Mouse (Mus musculus): ENCODE measurements around the gene Pdx1. TPM values are rescaled to one million over a fixed set of nuclear protein-coding genes. Genes with fewer than 3 reads are reported as not detected.

The Pdx1 gene
- polyA plus RNA-seq, 1 experiment, result 0.32 TPM

DNA sequence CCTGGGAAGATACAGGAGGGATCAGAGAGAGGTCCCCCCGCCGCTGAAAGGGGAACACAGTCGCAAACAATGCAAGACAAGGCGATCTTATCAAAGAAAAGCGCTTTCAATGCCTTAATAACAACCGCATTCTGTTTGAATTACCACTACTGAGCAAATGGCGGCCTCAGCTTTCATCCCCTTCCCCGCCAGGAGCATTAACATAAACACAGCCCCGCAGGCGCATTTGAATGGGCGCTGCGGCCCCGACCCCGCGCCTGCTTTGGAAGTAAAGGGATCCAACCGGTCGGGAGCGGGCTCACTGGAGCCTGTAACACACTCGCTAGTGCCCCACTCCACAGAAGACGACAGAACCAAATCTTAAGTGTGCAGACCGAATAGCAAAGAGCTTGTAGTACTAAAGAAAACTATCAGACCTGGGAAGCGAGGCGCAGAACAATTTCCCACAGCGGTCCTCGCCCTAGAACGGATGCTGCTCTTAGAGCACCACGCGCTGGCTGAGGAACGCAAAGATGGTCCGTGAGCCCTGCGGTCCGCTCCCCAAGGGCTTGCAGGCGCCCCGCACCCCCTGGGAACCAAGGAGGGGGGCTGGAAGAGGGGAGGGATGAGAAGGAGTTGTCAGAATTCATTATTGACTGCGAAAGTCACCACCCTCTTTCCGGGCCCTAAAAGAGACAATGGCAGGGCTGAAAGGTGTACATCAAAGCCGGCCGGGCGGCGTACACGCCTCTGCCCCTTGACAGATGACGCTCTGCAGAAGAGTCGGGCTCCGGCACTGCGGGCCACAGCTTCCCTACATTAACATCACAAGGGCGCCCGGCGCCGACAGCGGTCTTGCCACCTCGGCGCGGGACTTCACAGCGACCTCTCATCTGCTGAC is 34.8 kb downstream of the Pdx1 start:
- Histone ChIP-seq H3K4me3 (ENCODE audit: low read depth, low read length) (peak overlapping the region; percentile 68), H3K27ac (ENCODE audit: insufficient read depth, low read depth, low read length) (peak overlapping the region; percentile 83), H3K4me1 (ENCODE audit: control insufficient read depth, insufficient read depth, insufficient read length, low read length) (peaks cover 9% of the 10 kb centered on the region; the same call in 1 of the 2 replicates), H3K36me3 (ENCODE audit: control insufficient read depth, insufficient read depth, low read length) (peaks cover 32% of the 10 kb centered on the region), H3K27me3 (ENCODE audit: control insufficient read depth, insufficient read depth, low read length) (no peaks in the 10 kb centered on the region)
- TF ChIP-seq CTCF (IDR thresholded peaks at IDR 0.05; ENCODE audit: extremely low read depth, insufficient read length, insufficient replicate concordance, low read depth, low read length) (no peak), POLR2A (IDR thresholded peaks at IDR 0.05; ENCODE audit: low read depth, low read length) (no peak)
- under 1% methylated on average over 54 of the region's 54 CpGs for WGBS

DNA sequence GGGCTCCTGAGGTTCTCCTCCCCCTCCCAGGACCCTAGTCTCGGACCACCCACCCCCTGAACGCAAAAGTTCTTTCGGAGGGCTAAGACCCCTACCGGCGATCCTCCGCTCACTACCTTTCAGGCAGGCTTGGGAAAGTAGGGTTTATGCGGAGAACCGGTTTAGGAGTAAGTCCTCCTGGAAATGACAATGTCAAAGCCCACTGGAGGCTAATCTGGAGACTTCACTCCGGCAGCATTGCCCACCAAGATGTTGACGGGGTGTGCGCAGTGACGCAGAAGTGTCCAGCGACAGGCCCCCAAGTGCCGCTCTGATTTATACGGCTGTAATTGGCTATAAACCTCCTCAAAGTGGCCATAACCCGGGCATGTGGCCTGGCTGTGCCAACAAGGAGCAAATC is 35.4 kb downstream of the Pdx1 start:
- Histone ChIP-seq H3K27ac (ENCODE audit: insufficient read depth, low read depth, low read length) (peak overlapping the region; percentile 83), H3K27me3 (ENCODE audit: control insufficient read depth, insufficient read depth, low read length) (no peaks in the 10 kb centered on the region), H3K4me1 (ENCODE audit: control insufficient read depth, insufficient read depth, insufficient read length, low read length) (peaks cover 13% of the 10 kb centered on the region; the same call in 1 of the 2 replicates), H3K4me3 (ENCODE audit: low read depth, low read length) (peak overlapping the region; percentile 68), H3K36me3 (ENCODE audit: control insufficient read depth, insufficient read depth, low read length) (peaks cover 32% of the 10 kb centered on the region)
- WGBS, result 3% methylated on average over 16 of the region's 16 CpGs
- TF ChIP-seq CTCF (IDR thresholded peaks at IDR 0.05; ENCODE audit: extremely low read depth, insufficient read length, insufficient replicate concordance, low read depth, low read length) (no peak), POLR2A (IDR thresholded peaks at IDR 0.05; ENCODE audit: low read depth, low read length) (no peak)

DNA sequence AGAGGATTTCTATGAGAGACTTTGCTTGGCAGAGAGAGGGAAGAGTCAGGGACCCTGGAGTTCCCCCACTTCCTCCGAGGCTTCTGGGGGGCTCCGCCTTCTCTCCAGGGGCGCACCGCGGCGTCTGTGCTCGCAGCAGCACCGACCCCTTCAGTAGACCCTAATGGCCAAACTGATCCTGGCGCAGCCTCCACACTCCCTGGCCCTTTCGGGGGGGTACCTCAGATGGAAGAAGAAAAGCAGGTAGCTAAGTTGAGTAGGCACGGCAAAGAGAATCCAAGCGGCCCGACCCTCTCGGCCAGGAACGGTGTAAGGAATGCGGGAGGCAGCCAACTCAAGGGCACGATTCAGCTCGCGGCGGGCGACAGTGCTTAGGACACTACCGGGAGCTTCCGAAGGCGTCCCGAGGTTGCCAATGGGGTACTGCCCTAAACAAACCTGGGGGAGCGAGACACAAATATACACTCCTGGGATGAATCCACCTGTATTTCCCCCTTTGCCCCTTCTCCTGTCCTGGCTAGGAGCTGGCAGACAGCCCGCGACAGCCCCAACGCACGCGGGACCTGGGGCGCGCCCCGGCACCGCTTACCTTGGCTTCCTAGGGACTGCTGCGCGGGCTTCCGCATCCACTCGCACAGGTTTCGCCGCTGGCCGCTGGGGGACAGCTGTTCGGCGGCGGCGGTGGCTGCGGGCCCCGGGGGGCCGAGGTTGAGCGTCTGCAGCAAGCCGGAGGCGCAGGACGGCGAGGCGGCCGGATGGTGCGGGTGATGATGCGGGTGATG is 36.3 kb downstream of the Pdx1 start:
- Histone ChIP-seq H3K4me1 (ENCODE audit: control insufficient read depth, insufficient read depth, insufficient read length, low read length) (peaks cover 21% of the 10 kb centered on the region; the same call in 1 of the 2 replicates), H3K36me3 (ENCODE audit: control insufficient read depth, insufficient read depth, low read length) (peaks cover 26% of the 10 kb centered on the region), H3K27ac (ENCODE audit: insufficient read depth, low read depth, low read length) (peak overlapping the region; percentile 83), H3K27me3 (ENCODE audit: control insufficient read depth, insufficient read depth, low read length) (no peaks in the 10 kb centered on the region), H3K4me3 (ENCODE audit: low read depth, low read length) (peak overlapping the region; percentile 68)
- WGBS, result 1% methylated on average over 58 of the region's 58 CpGs
- no peak for TF ChIP-seq POLR2A (IDR thresholded peaks at IDR 0.05; ENCODE audit: low read depth, low read length)

DNA sequence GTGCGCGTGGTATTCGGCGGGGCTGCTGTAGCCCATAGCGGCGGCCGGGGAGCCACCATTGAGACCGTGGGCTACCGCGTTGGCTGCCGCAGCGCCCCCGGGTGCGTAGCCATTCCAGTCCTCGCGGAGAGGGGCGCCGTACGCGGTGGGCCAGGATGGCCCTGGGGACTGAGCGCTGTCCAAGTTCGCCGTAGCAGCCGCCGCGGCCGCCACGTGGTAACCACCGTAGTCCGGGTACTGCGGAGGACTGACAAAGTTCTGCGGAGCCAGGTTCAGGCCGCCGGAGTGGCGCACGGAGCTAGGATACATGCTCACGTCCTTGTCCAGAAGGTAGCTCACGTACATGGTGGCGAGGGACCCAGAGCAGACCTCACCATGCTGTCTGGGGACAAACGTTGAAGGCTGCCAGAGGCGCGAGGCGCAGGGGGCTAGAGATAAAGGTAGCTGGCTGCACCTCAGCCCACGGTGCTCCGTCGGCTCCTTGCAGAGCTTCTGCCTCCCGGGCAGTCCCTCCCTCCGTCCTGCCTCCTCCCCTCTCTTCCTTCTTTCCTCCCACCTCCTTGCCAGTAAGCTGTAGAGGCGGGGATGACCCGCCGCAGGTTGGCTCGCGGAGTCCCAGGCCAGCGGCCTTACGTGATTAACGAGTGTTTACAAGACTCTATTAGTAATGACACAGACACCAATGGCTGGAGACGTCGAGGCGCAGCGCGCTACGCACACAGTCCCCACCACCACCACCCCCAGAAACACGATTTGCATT is 37.1 kb downstream of the Pdx1 start, which contains the start of gene Cdx2:
Gene Cdx2 (minus strand): TSS at position 633 of the 760 bp plus-strand sequence.
- peak within 1 kb of the TSS; percentile 83 for H3K27ac ChIP-seq (ENCODE audit: insufficient read depth, low read depth, low read length)
- H3K4me3 ChIP-seq (ENCODE audit: low read depth, low read length), result peak within 1 kb of the TSS; percentile 68
- under 1% methylated on average over 63 of the region's 63 CpGs for WGBS
- peak; percentile 96 for TF ChIP-seq POLR2A (IDR thresholded peaks at IDR 0.05; ENCODE audit: low read depth, low read length)
- TF ChIP-seq CTCF (IDR thresholded peaks at IDR 0.05; ENCODE audit: extremely low read depth, insufficient read length, insufficient replicate concordance, low read depth, low read length), result no peak
- H3K4me1 ChIP-seq (ENCODE audit: control insufficient read depth, insufficient read depth, insufficient read length, low read length), result peaks cover 21% of the 10 kb centered on the region; the same call in 1 of the 2 replicates
- peaks cover 19% of the 10 kb centered on the region for H3K36me3 ChIP-seq (ENCODE audit: control insufficient read depth, insufficient read depth, low read length)
- no peaks in the 10 kb centered on the region for H3K27me3 ChIP-seq (ENCODE audit: control insufficient read depth, insufficient read depth, low read length)

DNA sequence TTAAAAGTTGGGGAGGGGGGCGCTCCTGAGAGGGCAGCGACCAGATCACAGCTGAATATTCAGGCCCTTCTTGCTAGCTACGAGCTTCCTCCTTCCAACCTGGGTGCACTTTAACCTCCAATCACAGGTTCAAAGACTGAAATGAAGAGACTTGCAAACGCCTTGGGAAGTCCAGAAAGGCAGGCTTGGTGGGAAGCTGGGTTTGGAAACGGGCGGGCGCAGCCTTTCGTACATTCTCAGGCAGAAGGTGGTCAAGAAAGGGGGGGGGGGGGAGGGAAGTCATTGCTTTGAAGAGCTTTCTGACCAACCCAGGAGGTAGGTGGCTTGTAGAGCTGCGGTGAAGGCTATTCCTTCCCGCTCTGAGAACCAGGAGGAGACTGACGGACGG is 37.6 kb downstream of the Pdx1 start:
- peak; percentile 66 for TF ChIP-seq POLR2A (IDR thresholded peaks at IDR 0.05; ENCODE audit: low read depth, low read length)
- no peak for TF ChIP-seq CTCF (IDR thresholded peaks at IDR 0.05; ENCODE audit: extremely low read depth, insufficient read length, insufficient replicate concordance, low read depth, low read length)

DNA sequence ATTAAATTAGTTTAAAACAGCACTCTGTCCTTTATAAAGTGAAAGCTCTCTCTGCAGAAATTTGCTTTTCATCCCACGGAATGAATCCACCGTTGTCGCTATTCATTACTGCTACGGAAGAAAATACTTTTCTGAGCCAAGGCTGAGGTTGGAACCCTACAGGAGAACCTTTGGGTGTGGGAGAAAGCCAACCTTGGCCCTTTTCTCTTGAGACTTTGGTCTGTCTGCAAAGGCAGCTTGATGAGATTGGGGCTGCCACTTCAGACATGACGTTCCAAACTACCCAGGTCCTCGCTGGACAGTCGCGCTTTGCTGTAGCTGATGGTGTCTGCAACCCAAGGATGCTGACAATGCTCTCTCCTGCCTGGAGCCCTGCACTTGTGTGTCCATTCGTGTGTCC is 38.7 kb downstream of the Pdx1 start:
- Histone ChIP-seq H3K36me3 (ENCODE audit: control insufficient read depth, insufficient read depth, low read length) (peaks cover 7% of the 10 kb centered on the region; the same call in 1 of the 2 replicates), H3K4me3 (ENCODE audit: low read depth, low read length) (peak overlapping the region; percentile 34), H3K27ac (ENCODE audit: insufficient read depth, low read depth, low read length) (peak overlapping the region; percentile 60), H3K27me3 (ENCODE audit: control insufficient read depth, insufficient read depth, low read length) (no peaks in the 10 kb centered on the region), H3K4me1 (ENCODE audit: control insufficient read depth, insufficient read depth, insufficient read length, low read length) (peaks cover 21% of the 10 kb centered on the region; the same call in 1 of the 2 replicates)
- TF ChIP-seq CTCF (IDR thresholded peaks at IDR 0.05; ENCODE audit: extremely low read depth, insufficient read length, insufficient replicate concordance, low read depth, low read length) (no peak), POLR2A (IDR thresholded peaks at IDR 0.05; ENCODE audit: low read depth, low read length) (no peak)
- WGBS, result 11% methylated on average over 9 of the region's 9 CpGs

More for the DNA sequence above, 37.6 kb downstream of the Pdx1 start:
- peaks cover 14% of the 10 kb centered on the region for H3K36me3 ChIP-seq (ENCODE audit: control insufficient read depth, insufficient read depth, low read length)
- H3K4me1 ChIP-seq (ENCODE audit: control insufficient read depth, insufficient read depth, insufficient read length, low read length), result peaks cover 21% of the 10 kb centered on the region; the same call in 1 of the 2 replicates
- H3K4me3 ChIP-seq (ENCODE audit: low read depth, low read length), result peak overlapping the region; percentile 68
- H3K27ac ChIP-seq (ENCODE audit: insufficient read depth, low read depth, low read length), result peak overlapping the region; percentile 83
- H3K27me3 ChIP-seq (ENCODE audit: control insufficient read depth, insufficient read depth, low read length), result no peaks in the 10 kb centered on the region
- 6% methylated on average over 12 of the region's 12 CpGs for whole genome bisulfite sequencing

Data from small intestine, adult 2 months (tissue).